Mouse (Mus musculus): ENCODE measurements at regions not wholly inside any gene's neighbourhood (a gene's known extent, or its start where the extent isn't known, plus 50 kb on each side); places are given as distances from the start of the nearest gene placed in this dataset.

DNA sequence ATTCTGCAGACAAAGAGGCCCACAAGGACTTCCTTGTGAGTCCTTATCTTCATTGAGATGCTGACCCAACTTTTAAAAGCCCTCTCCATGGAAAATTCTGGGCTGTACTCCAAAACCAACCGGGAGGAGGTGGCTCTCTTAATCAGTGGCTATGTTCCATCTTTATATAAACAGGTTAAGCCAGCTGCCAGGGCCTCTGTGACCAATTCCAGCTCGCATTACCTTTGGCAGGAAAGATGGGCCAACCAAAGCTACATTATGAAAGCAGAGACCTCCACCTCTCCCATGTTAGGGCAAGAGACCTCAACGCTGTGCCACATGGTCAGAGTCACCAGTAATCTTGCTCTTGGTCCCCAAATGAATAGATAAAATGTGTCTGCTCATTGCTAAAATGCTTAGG, 192.0 kb upstream of the Cited2 start:
- Histone ChIP-seq H3K36me3 (no peaks in the 10 kb centered on the region), H3K27ac (no peak overlapping the region), H3K27me3 (no peaks in the 10 kb centered on the region), H3K4me3 (replicated peaks) (no peak overlapping the region), H3K9ac (replicated peaks) (no peak overlapping the region), H3K9me3 (no peaks in the 10 kb centered on the region), H3K4me1 (replicated peaks) (no peaks in the 10 kb centered on the region), H3K4me2 (replicated peaks) (no peak overlapping the region)
- WGBS, result 91% methylated on average over 3 of the region's 3 CpGs
- no peak for ATAC-seq

- no peak overlapping the region for H3K4me3 ChIP-seq (replicated peaks)
- H3K4me2 ChIP-seq (replicated peaks), result no peak overlapping the region
- H3K27ac ChIP-seq, result no peak overlapping the region
- WGBS, result 88% methylated on average over 6 of the region's 6 CpGs
- H3K36me3 ChIP-seq, result no peaks in the 10 kb centered on the region
- no peak overlapping the region for H3K9ac ChIP-seq (replicated peaks)
- H3K27me3 ChIP-seq, result no peaks in the 10 kb centered on the region
- ATAC-seq, result no peak
- no peaks in the 10 kb centered on the region for H3K9me3 ChIP-seq
- H3K4me1 ChIP-seq (replicated peaks), result no peaks in the 10 kb centered on the region
These were observed 184.0 kb upstream of the Cited2 start for GRCm38 (mm10) chr10:17538944-17539533.

DNA sequence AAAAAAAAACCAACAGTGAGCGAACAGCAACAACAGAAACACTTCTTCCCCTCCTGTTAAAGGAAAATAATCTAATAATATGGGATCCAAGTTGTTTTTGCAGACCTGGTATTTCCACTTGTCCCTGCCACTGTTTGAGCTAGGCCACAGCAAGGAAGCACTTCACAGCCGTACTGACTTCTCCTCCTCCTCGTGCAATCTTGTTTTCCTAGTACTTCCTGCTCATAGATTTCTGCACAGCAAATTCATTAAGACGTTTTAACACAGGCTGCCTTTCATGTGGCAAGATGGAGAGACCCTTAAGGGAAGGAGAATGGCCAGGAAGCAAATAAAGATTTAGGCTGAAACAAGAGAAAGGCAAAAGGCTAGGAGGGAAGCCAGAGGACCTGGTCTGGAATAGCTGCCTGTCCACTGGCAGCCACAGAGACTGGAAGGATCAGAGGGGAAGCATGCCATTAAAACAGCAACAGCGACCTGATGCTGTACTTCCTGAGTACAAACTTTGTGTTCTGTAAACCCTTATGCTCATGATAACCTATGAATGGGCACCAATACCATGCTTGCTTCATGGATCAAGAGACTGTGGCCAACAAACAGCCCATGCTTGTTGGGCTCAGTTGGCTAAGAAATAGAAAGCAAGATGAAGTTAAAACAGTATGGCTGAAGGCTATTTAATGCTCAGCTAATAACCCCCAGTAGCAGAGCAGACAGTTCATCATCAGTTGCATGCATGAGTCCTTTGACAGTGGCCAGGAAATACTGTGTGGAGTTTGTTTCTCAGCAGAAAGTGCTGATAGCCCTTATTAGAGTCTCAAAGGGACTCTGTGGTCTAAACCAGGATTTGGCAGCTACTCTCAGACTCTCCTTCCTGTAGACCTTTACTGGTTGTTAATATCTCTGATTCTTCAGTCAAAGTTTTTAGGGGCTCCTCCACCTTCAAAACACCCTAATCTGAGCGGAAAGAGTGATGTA, 182.3 kb upstream of the Cited2 start:
- H3K27ac ChIP-seq, result no peak overlapping the region
- no peaks in the 10 kb centered on the region for H3K36me3 ChIP-seq
- WGBS, result 83% methylated on average over 6 of the region's 6 CpGs
- no peaks in the 10 kb centered on the region for H3K9me3 ChIP-seq
- H3K4me2 ChIP-seq (replicated peaks), result no peak overlapping the region
- no peaks in the 10 kb centered on the region for H3K4me1 ChIP-seq (replicated peaks)
- no peak overlapping the region for H3K4me3 ChIP-seq (replicated peaks)
- H3K27me3 ChIP-seq, result no peaks in the 10 kb centered on the region
- ATAC-seq, result no peak
- no peak overlapping the region for H3K9ac ChIP-seq (replicated peaks)

GRCm38 (mm10) chr10:17542104-17542846, 180.7 kb upstream of the Cited2 start:
- no peak for ATAC-seq
- Histone ChIP-seq H3K4me2 (replicated peaks) (no peak overlapping the region), H3K9ac (replicated peaks) (no peak overlapping the region), H3K36me3 (no peaks in the 10 kb centered on the region), H3K4me3 (replicated peaks) (no peak overlapping the region), H3K4me1 (replicated peaks) (no peaks in the 10 kb centered on the region), H3K9me3 (no peaks in the 10 kb centered on the region), H3K27me3 (no peaks in the 10 kb centered on the region), H3K27ac (no peak overlapping the region)
- 82% methylated on average over 8 of the region's 8 CpGs for WGBS

DNA sequence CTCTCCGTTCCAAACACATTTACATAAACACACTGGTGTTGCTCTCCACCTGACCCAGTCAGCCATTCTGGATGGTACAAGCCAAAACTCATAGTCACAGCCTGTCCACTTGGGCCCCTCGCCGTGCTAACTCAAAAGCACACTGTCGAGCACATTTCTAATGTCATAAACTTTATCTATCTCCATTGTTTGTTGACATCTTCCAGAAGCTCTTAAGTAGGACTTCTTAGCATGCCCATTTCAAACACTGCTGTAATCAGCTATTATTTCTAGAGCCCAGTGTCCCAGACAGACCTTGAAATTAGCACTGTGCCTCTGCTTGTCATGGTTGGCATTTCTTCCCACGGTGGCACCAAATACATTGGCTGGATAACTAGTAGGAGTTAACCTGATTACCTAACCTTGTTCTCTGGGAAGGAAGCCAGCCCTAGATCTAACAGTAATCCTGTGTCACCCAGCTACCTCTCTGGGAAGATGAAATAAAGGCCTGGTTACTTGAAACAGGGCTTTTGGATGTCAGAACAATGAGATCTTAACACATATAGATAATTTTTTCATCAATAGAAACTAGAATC, 180.1 kb upstream of the Cited2 start:
- H3K27me3 ChIP-seq, result no peaks in the 10 kb centered on the region
- H3K27ac ChIP-seq, result no peak overlapping the region
- H3K36me3 ChIP-seq, result no peaks in the 10 kb centered on the region
- H3K9me3 ChIP-seq, result no peaks in the 10 kb centered on the region
- 92% methylated on average over 5 of the region's 5 CpGs for WGBS
- no peak overlapping the region for H3K9ac ChIP-seq (replicated peaks)
- ATAC-seq, result no peak
- no peaks in the 10 kb centered on the region for H3K4me1 ChIP-seq (replicated peaks)
- no peak overlapping the region for H3K4me3 ChIP-seq (replicated peaks)
- H3K4me2 ChIP-seq (replicated peaks), result no peak overlapping the region

GRCm38 (mm10) chr10:17545291-17545690, 177.7 kb upstream of the Cited2 start:
- Histone ChIP-seq H3K4me2 (replicated peaks) (no peak overlapping the region), H3K9ac (replicated peaks) (no peak overlapping the region), H3K27me3 (no peaks in the 10 kb centered on the region), H3K4me3 (replicated peaks) (no peak overlapping the region), H3K27ac (no peak overlapping the region), H3K4me1 (replicated peaks) (no peaks in the 10 kb centered on the region), H3K9me3 (no peaks in the 10 kb centered on the region), H3K36me3 (no peaks in the 10 kb centered on the region)
- no peak for ATAC-seq

DNA sequence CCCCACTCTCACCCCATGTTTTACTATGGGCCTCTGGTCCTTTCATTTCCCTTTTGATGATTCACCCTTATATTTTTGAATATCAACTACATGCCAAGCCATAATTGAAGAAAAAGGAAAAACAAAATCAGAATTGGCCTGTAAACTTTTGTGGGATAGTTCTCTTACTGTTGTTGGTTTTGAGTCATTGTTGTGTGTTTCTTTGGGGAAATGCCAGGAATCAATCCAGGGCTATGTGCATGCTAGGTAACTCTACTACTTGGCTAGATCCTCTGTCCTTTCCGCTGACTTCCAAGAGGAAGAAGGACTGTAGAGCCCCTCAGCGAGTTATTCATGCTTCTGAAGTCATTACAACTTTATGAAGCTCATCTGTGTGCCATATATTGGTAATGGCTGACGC, 175.0 kb upstream of the Cited2 start:
- WGBS, result 96% methylated on average over 3 of the region's 3 CpGs

DNA sequence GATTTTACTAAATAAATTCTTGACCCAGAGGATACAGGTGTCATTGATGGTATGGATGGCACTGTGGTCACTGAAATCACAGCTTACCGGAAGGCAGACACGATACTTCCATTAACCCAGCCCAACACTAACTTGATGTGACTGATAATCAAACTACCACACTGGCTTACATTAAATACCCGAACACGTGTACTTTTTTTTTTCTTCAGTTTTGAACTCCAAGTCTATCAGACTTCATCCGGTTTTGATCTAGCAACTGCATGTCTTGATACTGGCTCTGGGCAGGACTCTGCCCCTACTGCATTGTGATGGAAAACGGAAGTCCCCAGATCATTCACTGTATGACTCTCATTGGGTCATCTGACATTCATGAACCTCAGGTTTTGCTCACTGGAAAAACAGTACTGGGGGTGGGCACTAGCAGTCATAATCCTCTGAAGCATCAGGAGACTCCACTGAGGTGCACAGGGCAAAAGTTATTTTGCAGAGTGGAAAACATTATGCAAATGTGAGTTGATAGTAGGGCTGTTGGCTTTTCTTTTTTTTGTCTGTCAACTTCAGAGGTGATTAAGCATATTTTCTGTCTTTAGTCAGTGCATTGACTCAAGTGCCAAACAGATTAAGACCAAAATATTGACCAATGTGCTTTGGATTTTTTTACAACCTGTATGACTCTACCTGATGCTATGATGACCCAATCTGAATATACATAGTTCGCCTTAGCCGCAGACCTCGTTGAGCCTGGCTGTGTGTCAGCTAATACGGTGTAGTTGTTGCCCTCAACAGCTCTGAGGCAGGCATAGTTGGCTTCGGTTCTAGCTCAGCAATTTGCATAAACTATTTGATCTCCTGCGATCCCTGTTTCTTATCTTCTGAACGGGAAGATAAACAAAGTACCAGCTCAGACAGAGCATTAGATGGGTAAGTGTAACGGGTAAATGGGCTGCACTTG, 174.1 kb upstream of the Cited2 start:
- no peak overlapping the region for H3K4me3 ChIP-seq (replicated peaks)
- no peaks in the 10 kb centered on the region for H3K4me1 ChIP-seq (replicated peaks)
- no peaks in the 10 kb centered on the region for H3K27me3 ChIP-seq
- no peaks in the 10 kb centered on the region for H3K9me3 ChIP-seq
- no peak overlapping the region for H3K9ac ChIP-seq (replicated peaks)
- no peak overlapping the region for H3K27ac ChIP-seq
- 88% methylated on average over 14 of the region's 14 CpGs for WGBS
- H3K36me3 ChIP-seq, result no peaks in the 10 kb centered on the region
- no peak overlapping the region for H3K4me2 ChIP-seq (replicated peaks)
- ATAC-seq, result no peak

More for the DNA sequence above, 175.0 kb upstream of the Cited2 start:
- H3K9me3 ChIP-seq, result no peaks in the 10 kb centered on the region
- H3K9ac ChIP-seq (replicated peaks), result no peak overlapping the region
- H3K4me2 ChIP-seq (replicated peaks), result no peak overlapping the region
- no peaks in the 10 kb centered on the region for H3K4me1 ChIP-seq (replicated peaks)
- H3K27me3 ChIP-seq, result no peaks in the 10 kb centered on the region
- no peak for ATAC-seq
- no peak overlapping the region for H3K27ac ChIP-seq
- no peaks in the 10 kb centered on the region for H3K36me3 ChIP-seq
- no peak overlapping the region for H3K4me3 ChIP-seq (replicated peaks)

DNA sequence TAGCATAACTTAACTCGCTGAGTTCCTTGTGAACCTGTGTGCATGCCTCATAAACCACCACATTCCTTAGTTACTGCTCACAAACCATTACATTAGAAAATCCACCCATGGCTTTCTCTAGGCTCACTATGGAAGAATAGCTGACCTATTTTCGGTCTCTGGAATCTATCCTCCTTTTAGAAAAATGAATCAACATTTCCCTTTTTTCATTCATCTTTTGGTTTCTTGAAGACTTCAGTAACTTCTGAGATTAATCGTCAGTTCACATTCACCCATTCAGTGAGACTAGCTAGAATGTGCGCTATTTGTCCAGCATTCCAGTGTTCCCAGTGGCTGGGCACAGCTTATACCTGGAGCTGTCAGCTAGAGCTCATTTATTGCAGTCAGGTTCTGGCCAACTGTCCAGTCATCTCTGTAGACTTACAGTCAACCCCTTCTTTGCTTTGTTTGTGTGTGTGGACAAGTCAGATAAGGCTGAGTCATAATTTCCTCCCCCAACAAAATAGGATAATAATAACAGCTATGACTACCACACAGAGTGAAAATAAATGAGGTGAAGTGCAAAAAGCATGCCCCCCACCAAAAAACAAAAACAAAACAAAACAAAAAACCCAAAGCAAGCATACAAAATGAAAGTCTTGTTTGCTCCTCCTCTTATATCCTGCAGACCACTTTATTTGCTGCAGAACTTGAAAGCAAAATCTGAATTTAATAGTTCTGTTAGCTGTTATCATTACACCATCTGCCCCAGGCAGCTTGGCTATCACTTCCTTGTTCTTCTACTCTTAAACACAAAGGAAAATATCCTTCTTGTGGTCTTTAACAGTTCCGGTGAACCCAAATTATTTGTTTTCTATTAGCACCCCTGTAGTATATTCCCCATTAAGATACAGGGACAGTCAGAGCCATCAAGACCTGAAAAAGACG, 173.0 kb upstream of the Cited2 start:
- Histone ChIP-seq H3K27ac (no peak overlapping the region), H3K4me3 (replicated peaks) (no peak overlapping the region), H3K9me3 (no peaks in the 10 kb centered on the region), H3K4me2 (replicated peaks) (no peak overlapping the region), H3K9ac (replicated peaks) (no peak overlapping the region), H3K27me3 (no peaks in the 10 kb centered on the region), H3K4me1 (replicated peaks) (no peaks in the 10 kb centered on the region), H3K36me3 (no peaks in the 10 kb centered on the region)
- ATAC-seq, result no peak
- 89% methylated on average over 6 of the region's 6 CpGs for WGBS

GRCm38 (mm10) chr10:17550638-17551013, 172.4 kb upstream of the Cited2 start:
- WGBS, result 87% methylated on average over 6 of the region's 6 CpGs
- no peaks in the 10 kb centered on the region for H3K4me1 ChIP-seq (replicated peaks)
- no peak overlapping the region for H3K4me2 ChIP-seq (replicated peaks)
- H3K9ac ChIP-seq (replicated peaks), result no peak overlapping the region
- no peak overlapping the region for H3K4me3 ChIP-seq (replicated peaks)
- no peaks in the 10 kb centered on the region for H3K36me3 ChIP-seq
- H3K9me3 ChIP-seq, result no peaks in the 10 kb centered on the region
- H3K27ac ChIP-seq, result no peak overlapping the region
- no peak for ATAC-seq
- no peaks in the 10 kb centered on the region for H3K27me3 ChIP-seq
